Mouse (Mus musculus) kidney, embryonic 14.5 days (tissue): ENCODE results near the gene Fam207a. TPM values are rescaled to one million over a fixed set of nuclear protein-coding genes. Genes with fewer than 3 reads are reported as not detected.

Source experiments
- ATAC-seq: fragments of 200-750 bp; cut with Nextera tagmentation; 2 replicates; pipeline ENCODE4 v1.8.0; 2017; ENCODE audit warnings: moderate number of reproducible peaks, mild to moderate bottlenecking, moderate TSS enrichment, moderate library complexity; ENCODE audit not compliant: low FRiP score, low TSS enrichment
- H3K27ac ChIP-seq: fragments of 300-500 bp; sonication (generic); 2 replicates; pipeline ENCODE4 v1.5.1; 2014; ENCODE audit warnings: low read depth, mild to moderate bottlenecking, low read length, moderate library complexity, mixed read lengths
- H3K27me3 ChIP-seq: fragments of 300-500 bp; sonication (generic); 2 replicates; pipeline ENCODE4 v1.6.1; 2014; ENCODE audit warnings: mild to moderate bottlenecking, low read length; ENCODE audit not compliant: control insufficient read depth, insufficient read depth
- H3K36me3 ChIP-seq: fragments of 300-500 bp; sonication (generic); 2 replicates; pipeline ENCODE4 v1.6.1; 2014; ENCODE audit warnings: low read length, mixed read lengths; ENCODE audit not compliant: control insufficient read depth, insufficient read depth
- H3K4me1 ChIP-seq: fragments of 300-500 bp; sonication (generic); 2 replicates; pipeline ENCODE4 v1.6.1; 2014; ENCODE audit warnings: low read length, mixed read lengths; ENCODE audit not compliant: control insufficient read depth, insufficient read depth
- H3K4me2 ChIP-seq: fragments of 300-500 bp; sonication (generic); replicated peaks from 2 replicates; pipeline ENCODE4 v1.6.1; 2014; ENCODE audit warnings: low read depth, mild to moderate bottlenecking, low read length
- H3K4me3 ChIP-seq: fragments of 300-500 bp; sonication (generic); 2 replicates; pipeline ENCODE4 v1.5.1; 2014; ENCODE audit warnings: mild to moderate bottlenecking, low read length
- H3K9ac ChIP-seq: fragments of 300-500 bp; sonication (generic); 2 replicates; pipeline ENCODE4 v1.6.1; 2014; ENCODE audit warnings: low read depth, mild to moderate bottlenecking, low read length, moderate library complexity
- H3K9me3 ChIP-seq: fragments of 300-500 bp; sonication (generic); 2 replicates; pipeline ENCODE4 v1.6.1; 2016; ENCODE audit warnings: low read length; ENCODE audit not compliant: control insufficient read depth
- WGBS: fragments of 180-500 bp; shearing (Covaris S2); extraction: QIAGEN DNeasy Blood & Tissue Kit; methylation state at CpG from one replicate; pipeline ENCODE4 v1.1.7; 2014; 5-methylcytosine and 5-hydroxymethylcytosine counted together
- polyA plus RNA-seq: library from polyadenylated mRNA; unstranded; fragments of >200 nt; fragmentation: Nextera tagmentation; extraction: Ambion mirVana; gene quantifications from 2 replicates; pipeline ENCODE4 v1.2.1, GENCODE M21; 2014

Gene Fam207a
- polyA plus RNA-seq, 1 experiment from 2014 or later: 36.5 TPM

- Histone ChIP-seq H3K9me3 (no peaks in the 10 kb centered on the region), H3K4me1 (no peaks in the 10 kb centered on the region), H3K27me3 (no peaks in the 10 kb centered on the region), H3K27ac (no peak overlapping the region), H3K4me3 (no peak overlapping the region), H3K9ac (no peak overlapping the region), H3K36me3 (no peaks in the 10 kb centered on the region), H3K4me2 (no peak overlapping the region)
- ATAC-seq: no peak
- WGBS: 75% methylated on average over 3 of the region's 3 CpGs
These were observed 57.9 kb downstream of the Fam207a start for GRCm38 (mm10) chr10:77457701-77458100.

- H3K27me3 ChIP-seq: no peaks in the 10 kb centered on the region
- H3K9me3 ChIP-seq: no peaks in the 10 kb centered on the region
- WGBS: 65% methylated on average over 7 of the region's 7 CpGs
- ATAC-seq: no peak
- no peak overlapping the region for H3K4me3 ChIP-seq
- no peak overlapping the region for H3K9ac ChIP-seq
- no peaks in the 10 kb centered on the region for H3K36me3 ChIP-seq
- H3K27ac ChIP-seq: no peak overlapping the region
- no peak overlapping the region for H3K4me2 ChIP-seq
- H3K4me1 ChIP-seq: no peaks in the 10 kb centered on the region
These were observed 59.1 kb downstream of the Fam207a start for GRCm38 (mm10) chr10:77456507-77456906.

- Histone ChIP-seq H3K4me2 (no peak overlapping the region), H3K27ac (no peak overlapping the region), H3K36me3 (no peaks in the 10 kb centered on the region), H3K9me3 (no peaks in the 10 kb centered on the region), H3K4me3 (no peak overlapping the region), H3K27me3 (no peaks in the 10 kb centered on the region), H3K4me1 (no peaks in the 10 kb centered on the region), H3K9ac (no peak overlapping the region)
- WGBS: 77% methylated on average over 14 of the region's 14 CpGs
- ATAC-seq: no peak
These were observed 60.2 kb downstream of the Fam207a start for GRCm38 (mm10) chr10:77455251-77456010.

GRCm38 (mm10) chr10:77454795-77455194, 60.8 kb downstream of the Fam207a start:
- H3K9ac ChIP-seq: no peak overlapping the region
- H3K27ac ChIP-seq: no peak overlapping the region
- H3K4me2 ChIP-seq: no peak overlapping the region
- no peaks in the 10 kb centered on the region for H3K9me3 ChIP-seq
- 47% methylated on average over 6 of the region's 6 CpGs for WGBS
- ATAC-seq: no peak
- H3K4me1 ChIP-seq: 0 out of 2 replicates have a peak, but pooled peaks cover 3% of the 10 kb centered on the region
- no peaks in the 10 kb centered on the region for H3K36me3 ChIP-seq
- H3K27me3 ChIP-seq: no peaks in the 10 kb centered on the region
- H3K4me3 ChIP-seq: no peak overlapping the region

- no peak for ATAC-seq
- Histone ChIP-seq H3K4me3 (no peak overlapping the region), H3K4me1 (peaks cover 18% of the 10 kb centered on the region), H3K27ac (no peak overlapping the region), H3K9ac (no peak overlapping the region), H3K27me3 (no peaks in the 10 kb centered on the region), H3K36me3 (no peaks in the 10 kb centered on the region), H3K4me2 (no peak overlapping the region), H3K9me3 (no peaks in the 10 kb centered on the region)
- 90% methylated on average over 4 of the region's 4 CpGs for WGBS
These were observed 63.8 kb downstream of the Fam207a start for GRCm38 (mm10) chr10:77451822-77452221.

- Histone ChIP-seq H3K27me3 (no peaks in the 10 kb centered on the region), H3K4me2 (no peak overlapping the region), H3K9me3 (0 out of 2 replicates have a peak, but pooled peaks cover 2% of the 10 kb centered on the region), H3K27ac (no peak overlapping the region), H3K4me1 (peaks cover 18% of the 10 kb centered on the region), H3K4me3 (no peak overlapping the region), H3K36me3 (no peaks in the 10 kb centered on the region), H3K9ac (no peak overlapping the region)
- no peak for ATAC-seq
These were observed 65.5 kb downstream of the Fam207a start for GRCm38 (mm10) chr10:77450159-77450464.

GRCm38 (mm10) chr10:77449315-77450158, 66.0 kb downstream of the Fam207a start:
- 0 out of 2 replicates have a peak, but pooled peaks cover 8% of the 10 kb centered on the region for H3K9me3 ChIP-seq
- H3K4me2 ChIP-seq: peak overlapping the region; percentile 47
- peaks cover 18% of the 10 kb centered on the region for H3K4me1 ChIP-seq
- H3K36me3 ChIP-seq: no peaks in the 10 kb centered on the region
- WGBS: 13% methylated on average over 23 of the region's 23 CpGs
- H3K9ac ChIP-seq: no peak overlapping the region
- H3K27ac ChIP-seq: no peak overlapping the region
- peak; percentile 67 for ATAC-seq
- H3K4me3 ChIP-seq: peak overlapping the region; percentile 25
- no peaks in the 10 kb centered on the region for H3K27me3 ChIP-seq

GRCm38 (mm10) chr10:77448698-77449247, 66.8 kb downstream of the Fam207a start:
- no peak overlapping the region for H3K27ac ChIP-seq
- no peak for ATAC-seq
- H3K4me1 ChIP-seq: peaks cover 18% of the 10 kb centered on the region
- WGBS: 38% methylated on average over 6 of the region's 6 CpGs
- H3K36me3 ChIP-seq: no peaks in the 10 kb centered on the region
- peak overlapping the region; percentile 25; the same call in 1 of the 2 replicates for H3K4me3 ChIP-seq
- 0 out of 2 replicates have a peak, but pooled peaks cover 8% of the 10 kb centered on the region for H3K9me3 ChIP-seq
- no peaks in the 10 kb centered on the region for H3K27me3 ChIP-seq
- H3K4me2 ChIP-seq: peak overlapping the region; percentile 47
- no peak overlapping the region for H3K9ac ChIP-seq

GRCm38 (mm10) chr10:77448209-77448608, 67.4 kb downstream of the Fam207a start:
- H3K27me3 ChIP-seq: no peaks in the 10 kb centered on the region
- no peak for ATAC-seq
- H3K9me3 ChIP-seq: 0 out of 2 replicates have a peak, but pooled peaks cover 8% of the 10 kb centered on the region
- H3K9ac ChIP-seq: no peak overlapping the region
- H3K27ac ChIP-seq: no peak overlapping the region
- H3K36me3 ChIP-seq: no peaks in the 10 kb centered on the region
- WGBS: 88% methylated on average over 7 of the region's 7 CpGs
- H3K4me1 ChIP-seq: peaks cover 18% of the 10 kb centered on the region
- H3K4me2 ChIP-seq: no peak overlapping the region
- H3K4me3 ChIP-seq: no peak overlapping the region
